Mouse (Mus musculus) lung, postnatal 0 days (tissue): ENCODE measurements around the gene Card6.

ENCODE experiments used
- CTCF ChIP-seq: IDR thresholded peaks from 2 replicates; pipeline ENCODE4 v1.5.1; 2016; ENCODE audit warnings: antibody characterized with exemption, mild to moderate bottlenecking
- EP300 ChIP-seq: IDR thresholded peaks from 2 replicates; pipeline ENCODE4 v1.6.1; 2016; ENCODE audit warnings: antibody characterized with exemption, mild to moderate bottlenecking, control low read depth

DNA sequence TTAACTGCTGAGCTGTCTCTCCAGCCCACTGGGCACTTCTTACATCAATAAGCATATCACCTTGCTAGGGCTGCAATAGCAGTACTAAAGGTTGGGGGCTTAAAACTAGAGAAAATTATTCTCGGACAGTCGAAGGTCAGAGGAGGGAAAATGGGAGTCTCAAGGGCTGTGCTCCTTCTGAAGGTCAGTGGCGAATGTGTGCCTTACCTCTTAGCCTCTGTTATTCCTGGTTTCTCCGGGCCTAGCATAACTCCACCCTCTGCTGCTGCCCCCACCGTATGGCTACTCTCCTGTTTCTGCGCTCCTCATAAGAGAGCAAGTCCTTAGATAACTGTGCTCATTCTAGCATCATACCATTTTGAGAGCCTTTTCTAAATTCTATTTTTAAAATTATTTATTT, 43.8 kb upstream of the Card6 start:
- TF ChIP-seq CTCF (no peak), EP300 (no peak)
